Mouse (Mus musculus) adrenal gland, postnatal 25 days (tissue): ENCODE measurements around the gene Hist1h4j. TPM values are rescaled to one million over a fixed set of nuclear protein-coding genes. Genes with fewer than 3 reads are reported as not detected.

Source experiments
- DNase-seq: peaks from one replicate; pipeline ENCODE4 v3.0.0; 2021; ENCODE audit warnings: mixed read lengths
- total RNA-seq: library from RNA; stranded (reverse); gene quantifications from 2 replicates; pipeline ENCODE4 v1.2.3, GENCODE M21; 2021

Gene Hist1h4j
- total RNA-seq, 1 experiment from 2014 or later: 22.8 TPM

DNA sequence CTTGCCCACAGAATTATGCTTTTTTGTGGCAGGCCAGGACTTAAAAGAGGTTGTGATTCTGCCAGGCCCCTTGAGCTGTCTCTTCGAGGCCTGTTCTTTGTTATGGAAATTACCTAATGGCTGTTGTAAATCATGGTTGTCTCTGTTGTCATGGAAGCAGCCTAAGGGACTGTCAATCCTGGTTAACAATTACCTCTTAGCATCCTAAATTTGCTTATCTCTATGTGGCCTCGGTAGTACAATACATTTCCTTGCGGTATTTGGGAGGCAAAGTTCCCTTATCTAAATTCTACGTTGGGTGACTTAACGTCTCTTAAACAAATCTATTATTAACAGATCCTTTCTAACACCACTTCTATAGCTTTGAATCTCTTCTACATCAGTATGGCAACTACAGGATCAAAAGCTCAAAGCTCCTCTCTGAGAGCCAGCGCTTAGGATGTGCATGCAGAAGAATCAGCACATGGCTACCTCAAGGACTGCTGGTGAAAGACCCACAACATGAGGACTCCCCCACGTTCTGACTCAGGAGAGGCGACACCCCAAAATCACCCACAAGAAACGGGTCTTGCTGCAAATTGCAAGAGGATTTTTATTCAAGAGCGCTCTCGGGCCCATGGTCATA, 6.8 kb upstream of the Hist1h4j start:
- DNase-seq: no peak

DNA sequence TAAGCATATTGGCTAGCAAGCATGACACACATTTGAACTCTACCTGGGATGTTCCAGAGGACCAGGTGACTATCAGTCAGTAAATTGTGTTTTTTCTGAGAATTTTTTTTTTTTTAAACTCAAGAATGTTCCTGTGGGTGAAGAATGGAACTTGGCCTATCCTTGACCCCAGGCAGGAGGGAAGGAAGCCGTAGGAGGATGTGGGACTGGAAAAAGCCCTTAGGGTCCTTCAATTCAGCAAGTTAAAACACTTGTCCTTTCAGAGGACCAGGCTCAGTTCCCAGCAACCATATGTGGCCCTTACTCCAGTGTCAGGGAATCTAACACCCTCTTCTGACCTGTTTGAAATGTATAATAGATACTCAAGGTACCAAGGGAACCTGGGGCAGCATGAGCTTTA, 5.3 kb upstream of the Hist1h4j start:
- no peak for DNase-seq

DNA sequence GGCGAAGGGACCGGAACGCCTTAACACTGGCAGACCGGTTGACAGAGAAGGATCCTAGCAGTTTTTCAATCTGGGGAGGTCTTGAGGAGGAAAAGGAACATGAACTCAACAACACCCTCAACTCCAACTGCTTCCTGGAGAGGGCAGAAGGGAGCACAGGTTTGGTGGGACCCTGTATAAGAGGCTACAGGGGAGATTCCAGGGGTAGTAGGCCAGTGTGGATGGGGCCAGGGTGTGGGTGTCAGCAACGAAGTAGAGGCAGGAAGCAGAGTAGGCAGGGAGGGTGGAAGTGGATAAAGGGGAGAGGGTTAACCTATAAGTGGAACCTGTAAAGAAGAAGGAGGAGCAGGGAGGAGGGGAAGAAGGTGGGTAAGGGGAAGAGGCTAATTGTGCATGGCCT, 1.4 kb upstream of the Hist1h4j start:
- DNase-seq: no peak

DNA sequence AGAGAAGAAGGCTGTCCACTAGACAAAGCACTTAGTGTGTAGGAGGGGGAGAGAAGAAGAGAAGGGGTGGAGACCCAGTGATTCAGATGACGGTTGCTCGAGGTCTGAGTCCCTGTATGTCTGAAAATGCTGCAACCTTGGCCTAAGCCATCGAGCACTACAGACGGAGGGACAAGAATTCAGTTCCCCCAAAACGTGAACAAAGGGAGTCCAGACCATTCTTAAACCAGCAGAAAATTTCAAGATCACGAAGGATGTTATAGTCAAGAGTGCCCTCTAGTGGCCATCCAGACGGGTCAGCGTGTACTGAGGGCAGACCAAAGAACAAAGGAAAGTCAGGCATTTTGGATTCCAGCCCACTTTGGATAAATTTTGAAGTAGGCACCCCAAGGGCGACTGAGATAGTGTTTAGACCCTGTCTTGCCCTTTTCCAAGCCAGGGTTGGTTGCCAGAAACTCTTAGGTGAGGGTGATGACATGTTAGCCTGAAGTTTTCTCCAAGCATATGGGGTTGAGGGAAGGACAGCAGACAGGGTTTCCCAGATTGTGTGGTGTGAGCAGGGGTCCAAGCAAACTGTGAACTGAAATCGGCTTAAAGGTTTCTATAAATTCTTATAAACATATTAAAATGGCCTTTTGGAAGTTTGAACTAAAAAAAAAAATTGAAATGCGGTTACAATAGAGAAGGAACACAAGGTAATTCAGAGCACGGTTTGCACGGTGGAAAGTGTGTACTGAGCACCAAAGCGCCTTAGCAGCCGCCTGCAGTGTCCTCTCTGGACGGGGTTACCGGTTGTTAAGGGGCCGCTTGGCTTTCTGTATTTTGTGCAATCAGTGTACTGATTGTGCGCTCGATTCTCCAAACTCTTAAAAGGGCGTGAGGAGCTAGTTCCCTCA, 606 bp upstream of the Hist1h4j start:
- DNase-seq: peak; percentile 48

DNA sequence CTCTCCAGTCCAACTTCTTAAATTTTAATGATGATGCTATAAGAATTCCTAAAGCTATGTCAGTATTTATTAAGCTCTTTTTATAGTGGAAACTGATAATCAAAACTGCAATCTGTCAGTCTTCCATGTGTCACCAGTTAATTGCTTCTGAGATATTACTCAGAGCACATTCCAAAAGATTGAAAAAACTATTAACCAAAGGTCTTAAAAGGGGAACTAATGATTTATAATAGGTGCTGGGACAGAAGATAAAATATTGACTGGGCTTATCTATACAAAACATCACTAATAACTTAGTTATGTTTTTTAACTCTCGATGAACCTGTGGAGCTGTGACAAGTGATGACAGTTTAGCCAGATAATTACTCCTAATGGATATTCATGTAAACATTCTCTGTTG, 10.1 kb downstream of the Hist1h4j start:
- no peak for DNase-seq

DNA sequence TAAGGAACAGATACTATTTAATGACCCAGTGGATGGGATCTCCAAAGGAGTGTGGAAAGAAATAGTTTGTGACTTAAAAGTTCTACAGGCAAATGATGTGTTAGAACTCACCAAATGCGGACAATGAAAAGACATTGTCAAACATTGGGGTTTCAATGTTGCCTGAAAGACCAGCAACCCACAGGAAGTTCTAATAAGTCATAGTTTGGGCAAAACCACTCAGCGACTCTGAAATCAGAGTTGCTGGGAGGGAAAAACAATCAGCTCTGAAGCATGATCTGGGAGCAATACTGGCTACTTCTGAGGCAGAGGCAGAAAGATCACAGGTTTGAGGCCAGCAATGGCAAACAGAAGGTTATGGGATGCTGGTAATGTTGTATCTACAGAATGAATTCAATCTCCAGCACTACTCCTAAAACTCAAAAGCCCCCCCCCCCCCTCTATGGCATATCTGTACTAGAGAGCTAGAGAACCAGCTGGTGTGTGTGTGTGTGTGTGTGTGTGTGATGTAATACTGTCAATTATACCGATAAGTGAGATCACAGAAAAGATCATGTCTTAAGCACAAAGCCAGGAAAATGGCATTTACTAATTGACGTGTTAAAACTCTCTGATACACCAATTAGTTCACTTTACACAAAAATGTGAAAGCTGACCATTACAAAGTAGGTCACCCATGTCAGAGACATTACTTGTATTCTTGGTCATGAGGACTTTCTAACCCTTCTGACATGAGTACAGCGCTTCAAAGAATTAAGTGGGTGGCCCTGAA, 14.7 kb downstream of the Hist1h4j start:
- no peak for DNase-seq

DNA sequence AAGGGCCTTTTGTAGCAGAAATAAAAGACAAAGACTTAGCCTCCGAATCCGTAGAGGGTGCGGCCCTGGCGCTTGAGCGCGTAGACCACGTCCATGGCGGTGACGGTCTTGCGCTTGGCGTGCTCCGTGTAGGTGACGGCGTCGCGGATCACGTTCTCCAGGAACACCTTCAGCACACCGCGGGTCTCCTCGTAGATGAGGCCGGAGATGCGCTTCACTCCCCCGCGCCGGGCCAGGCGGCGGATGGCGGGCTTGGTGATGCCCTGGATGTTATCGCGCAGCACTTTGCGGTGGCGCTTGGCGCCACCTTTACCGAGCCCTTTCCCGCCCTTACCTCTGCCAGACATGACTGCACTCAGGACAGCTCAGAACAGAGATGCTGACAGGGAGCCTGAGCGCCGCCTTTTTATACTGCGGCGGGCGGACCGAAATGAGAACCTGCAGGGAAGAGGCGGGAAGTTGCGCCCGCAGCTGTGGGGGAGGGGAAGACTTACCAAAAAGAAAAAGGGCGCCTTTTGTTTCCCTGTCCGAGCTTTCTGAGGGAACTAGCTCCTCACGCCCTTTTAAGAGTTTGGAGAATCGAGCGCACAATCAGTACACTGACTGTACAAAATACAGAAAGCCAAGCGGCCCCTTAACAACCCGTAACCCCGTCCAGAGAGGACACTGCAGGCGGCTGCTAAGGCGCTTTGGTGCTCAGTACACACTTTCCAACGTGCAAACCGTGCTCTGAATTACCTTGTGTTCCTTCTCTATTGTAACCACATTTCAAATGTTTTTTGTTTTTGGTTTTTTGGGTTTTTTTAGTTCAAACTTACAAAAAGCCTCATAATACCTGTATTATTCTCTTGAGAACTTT, 15.5 kb downstream of the Hist1h4j start, which contains the start of gene Hist1h4k:
TSS of gene Hist1h4k (minus strand) at position 347 of the 859 bp plus-strand sequence.
- peak; percentile 84 for DNase-seq

DNA sequence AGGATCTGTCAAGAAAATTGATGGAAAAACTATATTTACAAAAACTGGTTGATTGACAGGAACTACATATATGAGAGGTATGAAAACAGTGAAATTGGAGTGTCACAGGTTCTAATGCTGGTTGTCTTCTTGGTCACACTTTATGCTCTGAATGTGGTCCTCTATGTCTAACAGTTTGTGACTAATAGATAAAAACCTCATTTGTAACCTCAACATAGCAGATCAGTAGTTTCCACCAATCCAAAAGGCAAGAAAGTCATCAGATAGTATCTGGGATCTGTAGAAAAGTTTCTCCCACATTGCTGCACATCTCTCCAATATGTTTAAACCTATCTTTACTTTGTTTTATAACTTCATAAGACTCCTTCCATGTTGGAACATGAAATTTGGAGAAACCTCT, 16.6 kb downstream of the Hist1h4j start:
- no peak for DNase-seq

DNA sequence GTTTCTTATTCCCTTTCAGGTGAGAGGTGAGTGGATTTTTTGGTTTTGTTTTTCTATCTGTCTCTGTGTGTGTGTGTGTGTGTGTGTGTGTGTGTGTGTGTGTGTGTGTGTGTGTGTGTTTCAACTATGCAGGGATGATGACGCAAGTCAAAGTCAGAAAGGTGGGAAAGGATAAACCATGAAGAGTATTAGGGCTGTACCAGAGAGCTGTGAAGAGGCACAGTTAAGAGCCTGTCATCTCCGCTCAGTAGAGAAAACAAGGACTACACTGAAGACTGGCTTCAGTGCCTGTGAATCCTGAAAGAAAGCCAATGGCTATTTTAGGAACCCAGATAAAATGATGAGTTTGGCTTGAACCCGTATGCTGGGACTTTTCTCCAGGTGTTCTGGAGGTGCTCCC, 17.0 kb downstream of the Hist1h4j start:
- no peak for DNase-seq

DNA sequence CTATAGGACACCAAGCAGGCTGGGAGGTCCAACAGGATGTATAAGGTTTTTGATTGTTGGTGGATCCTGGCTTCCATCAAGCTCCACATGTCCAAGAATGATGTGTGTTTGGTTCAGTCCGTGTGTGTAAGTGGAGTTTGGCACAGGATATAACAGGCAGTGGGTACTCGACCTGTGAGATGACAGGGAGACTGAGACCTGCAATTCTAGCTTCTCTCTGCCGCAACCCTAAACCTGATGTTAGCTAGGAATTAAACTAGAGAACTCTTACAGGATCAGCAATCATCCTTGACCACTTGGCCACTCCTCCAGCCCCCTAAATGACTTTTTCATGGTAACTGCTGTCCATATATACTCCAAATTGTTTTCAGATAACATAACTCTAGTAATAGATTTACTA, 17.5 kb downstream of the Hist1h4j start:
- no peak for DNase-seq

DNA sequence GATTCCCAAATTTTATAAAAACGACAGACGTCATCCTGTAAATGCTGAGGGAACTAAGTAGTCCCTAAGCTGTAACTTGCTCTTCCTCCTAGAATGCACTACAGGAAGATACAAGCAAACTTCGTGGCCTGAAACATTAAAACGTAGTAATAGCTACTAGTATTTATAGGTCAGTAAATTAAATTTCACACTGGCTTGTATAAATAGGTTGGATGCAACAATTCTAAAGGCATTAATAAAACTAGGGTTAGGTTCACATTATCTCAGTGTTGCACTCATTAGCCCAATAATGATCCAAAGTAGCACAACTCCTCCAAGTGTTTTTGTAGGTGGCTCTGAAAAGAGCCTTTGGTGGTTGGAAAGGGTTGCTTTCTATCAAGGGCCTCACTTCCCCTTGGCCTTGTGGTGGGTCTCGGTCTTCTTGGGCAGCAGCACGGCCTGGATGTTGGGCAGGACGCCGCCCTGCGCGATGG, 18.2 kb downstream of the Hist1h4j start:
- no peak for DNase-seq

DNA sequence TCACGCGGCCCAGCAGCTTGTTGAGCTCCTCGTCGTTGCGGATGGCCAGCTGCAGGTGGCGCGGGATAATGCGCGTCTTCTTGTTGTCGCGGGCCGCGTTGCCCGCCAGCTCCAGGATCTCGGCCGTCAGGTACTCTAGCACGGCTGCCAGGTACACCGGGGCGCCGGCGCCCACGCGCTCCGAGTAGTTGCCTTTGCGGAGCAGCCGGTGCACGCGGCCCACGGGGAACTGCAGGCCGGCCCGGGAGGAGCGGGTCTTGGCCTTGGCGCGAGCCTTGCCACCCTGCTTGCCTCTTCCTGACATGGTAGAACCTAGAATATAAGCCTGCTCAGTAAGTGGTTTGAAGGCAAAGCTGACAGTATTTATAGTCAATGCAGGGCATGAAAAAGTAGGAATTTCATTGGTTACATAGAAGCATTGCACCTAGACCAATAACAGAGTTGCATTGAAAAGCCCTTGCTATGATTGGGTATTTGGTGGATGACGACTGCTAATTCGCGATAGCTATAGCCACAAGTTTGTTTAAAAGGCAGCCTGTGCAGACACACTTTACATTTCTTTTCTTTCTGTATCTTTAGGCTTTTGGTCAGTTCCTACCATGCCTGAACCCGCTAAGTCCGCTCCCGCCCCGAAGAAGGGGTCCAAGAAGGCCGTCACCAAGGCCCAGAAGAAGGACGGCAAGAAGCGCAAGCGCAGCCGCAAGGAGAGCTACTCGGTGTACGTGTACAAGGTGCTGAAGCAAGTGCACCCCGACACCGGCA, 18.8 kb downstream of the Hist1h4j start, which contains the start of the genes Hist1h2ak and Hist1h2bn:
TSS of gene Hist1h2ak (minus strand) at position 304 of the 762 bp plus-strand sequence.
TSS of gene Hist1h2bn (plus strand) at position 600 of the 762 bp plus-strand sequence.
- DNase-seq: peak; percentile 18

DNA sequence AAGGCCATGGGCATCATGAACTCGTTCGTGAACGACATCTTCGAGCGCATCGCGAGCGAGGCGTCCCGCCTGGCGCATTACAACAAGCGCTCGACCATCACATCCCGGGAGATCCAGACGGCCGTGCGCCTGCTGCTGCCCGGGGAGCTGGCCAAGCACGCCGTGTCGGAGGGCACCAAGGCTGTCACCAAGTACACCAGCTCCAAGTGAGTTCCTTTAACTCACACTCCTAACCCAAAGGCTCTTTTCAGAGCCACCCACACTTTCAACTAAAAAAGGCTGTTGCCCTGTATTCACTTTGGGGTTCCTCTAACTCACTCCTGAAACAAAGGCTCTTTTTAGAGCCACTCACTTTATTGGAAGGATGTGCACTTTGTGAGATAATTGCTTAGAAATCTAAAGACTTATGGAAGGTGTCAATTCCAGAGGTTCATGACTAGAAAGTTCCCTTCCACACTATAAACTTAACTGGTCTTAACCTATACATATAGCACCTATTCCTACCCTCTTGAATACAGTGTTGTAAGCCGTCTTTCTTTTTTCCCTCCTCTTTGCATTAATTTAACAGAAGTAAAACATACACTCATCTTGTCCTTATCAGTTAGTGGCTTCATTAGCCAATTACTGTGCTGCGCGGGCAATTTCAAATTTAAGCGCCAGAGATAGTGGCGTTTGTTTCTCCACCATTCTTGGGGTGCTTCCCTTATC, 19.6 kb downstream of the Hist1h4j start:
- peak; percentile 41 for DNase-seq

DNA sequence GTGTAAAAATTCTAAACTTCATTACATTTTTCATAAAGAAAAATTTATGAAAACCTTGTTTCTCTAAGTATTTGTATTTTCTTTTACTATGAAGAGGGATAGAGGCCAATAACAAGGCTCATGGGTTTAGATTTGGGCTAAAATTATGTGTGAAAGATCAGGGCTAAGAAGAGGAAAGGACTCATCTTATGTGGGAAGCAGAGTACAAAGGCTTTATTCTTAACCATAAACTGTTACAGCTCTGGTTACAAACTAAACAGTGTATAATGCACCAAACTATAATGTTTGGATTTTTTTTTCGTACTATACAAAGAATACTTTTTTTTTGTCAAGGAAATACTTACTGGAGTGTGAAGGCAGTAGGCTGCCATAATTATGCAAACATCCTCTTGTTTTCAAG, 20.8 kb downstream of the Hist1h4j start:
- DNase-seq: no peak

DNA sequence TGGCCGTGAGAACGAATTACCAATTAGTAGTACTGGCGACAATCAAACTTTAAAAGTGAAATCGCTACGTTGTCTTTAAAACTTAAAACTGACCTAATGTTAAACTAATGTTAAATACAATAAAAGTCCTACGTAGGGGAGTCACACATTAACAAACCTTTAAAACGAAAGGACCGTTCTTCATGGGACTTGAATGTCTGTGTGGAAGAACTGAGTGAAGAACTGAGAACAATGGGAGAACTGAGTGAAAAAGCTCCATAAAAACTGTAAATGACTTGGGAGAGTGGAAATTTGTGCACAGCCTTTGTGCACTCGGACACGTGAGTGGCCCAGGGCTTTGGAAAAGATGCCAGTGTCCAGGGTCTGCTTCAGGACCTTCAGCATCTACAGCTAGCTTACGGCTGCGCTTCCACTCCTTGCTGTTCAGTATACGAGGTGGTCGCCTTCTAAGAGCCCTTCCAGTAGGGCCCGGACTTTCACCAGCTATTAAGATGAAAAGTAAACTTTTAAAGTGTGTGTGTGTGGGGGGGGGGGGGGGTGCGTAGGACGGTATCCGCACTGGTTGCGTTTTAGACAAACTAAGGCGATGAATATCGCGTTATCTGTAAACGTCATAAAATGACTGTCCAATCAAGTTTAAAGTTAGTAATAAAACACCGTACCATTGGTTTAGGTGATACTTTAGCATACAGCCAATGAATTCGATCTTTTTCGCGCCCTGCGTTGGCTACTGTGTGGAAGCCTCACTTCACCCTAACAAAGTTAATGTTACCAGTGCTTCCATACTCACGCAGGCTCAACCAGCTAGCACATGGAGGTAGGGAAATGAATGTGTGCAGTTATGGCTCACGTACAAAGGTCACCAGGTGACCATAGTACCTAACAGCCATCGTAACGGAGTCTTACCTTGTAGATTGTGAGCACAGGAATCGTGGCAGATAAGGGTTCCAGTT, 44.2 kb downstream of the Hist1h4j start:
- peak; percentile 58 for DNase-seq

DNA sequence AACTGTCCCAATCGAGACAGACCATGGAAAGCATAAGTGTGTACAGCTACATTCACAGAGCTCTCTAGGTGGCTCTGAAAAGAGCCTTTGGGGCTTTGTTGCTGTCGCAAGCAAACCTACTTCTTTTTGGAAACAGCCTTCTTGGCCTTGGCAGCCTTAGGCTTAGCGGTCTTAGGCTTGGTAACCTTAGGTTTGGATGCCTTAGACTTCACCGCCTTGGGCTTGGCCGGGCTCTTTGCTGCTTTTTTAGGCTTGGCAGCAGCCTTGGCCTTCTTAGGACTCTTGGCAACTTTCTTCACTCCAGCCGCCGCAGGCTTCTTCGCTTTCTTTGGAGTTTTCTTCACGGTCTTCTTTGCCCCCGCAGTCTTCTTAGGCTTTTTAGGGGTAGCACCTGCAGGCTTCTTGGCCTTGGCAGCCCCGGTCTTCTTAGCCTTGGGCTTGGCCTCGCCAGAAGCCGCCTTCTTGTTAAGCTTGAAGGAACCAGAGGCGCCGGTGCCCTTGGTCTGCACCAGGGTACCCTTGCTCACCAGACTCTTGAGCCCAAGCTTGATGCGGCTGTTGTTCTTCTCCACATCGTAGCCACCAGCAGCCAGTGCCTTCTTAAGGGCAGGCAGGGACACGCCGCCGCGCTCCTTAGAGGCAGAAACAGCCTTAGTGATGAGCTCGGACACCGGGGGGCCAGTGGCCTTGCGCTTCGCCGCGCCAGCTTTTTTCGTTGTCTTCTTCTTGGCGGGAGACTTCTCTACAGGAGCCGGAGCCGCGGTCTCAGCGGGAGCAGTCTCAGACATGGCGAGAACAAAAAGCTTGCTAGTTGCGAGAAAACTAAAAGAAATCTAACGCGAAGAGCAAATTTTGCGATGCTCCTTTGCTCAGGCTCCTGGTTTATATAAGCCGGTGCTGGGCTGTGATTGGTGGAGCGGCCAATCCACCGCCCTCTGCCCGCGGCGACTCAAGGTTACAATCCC, 45.2 kb downstream of the Hist1h4j start, which contains the start of gene Hist1h1b:
TSS of gene Hist1h1b (minus strand) at position 859 of the 965 bp plus-strand sequence.
- DNase-seq: peak; percentile 65

DNA sequence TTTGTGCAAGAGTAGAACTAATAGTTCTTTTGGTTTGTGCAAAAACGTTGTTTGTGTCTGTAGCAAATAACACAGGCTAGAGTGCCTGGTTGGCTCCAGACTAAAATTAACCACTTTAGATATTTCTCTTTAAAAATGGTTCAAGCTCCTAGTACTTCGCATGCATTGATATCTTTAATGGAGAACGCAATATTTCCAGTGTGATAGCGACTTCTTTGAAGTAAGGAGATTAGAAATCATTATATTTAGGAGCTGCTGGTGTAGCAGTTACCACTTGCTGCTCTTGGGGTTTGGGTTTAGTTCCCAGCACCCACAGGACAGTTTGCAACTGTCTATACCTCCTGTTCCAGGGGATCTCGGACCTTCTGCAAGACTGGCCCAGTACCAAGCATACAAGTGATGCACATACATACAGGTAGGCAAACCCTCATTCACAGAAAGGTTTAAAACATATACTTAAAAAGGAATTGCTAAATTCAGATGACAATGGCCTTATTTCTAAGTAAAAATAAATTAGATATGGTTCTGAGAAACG, 46.2 kb downstream of the Hist1h4j start:
- no peak for DNase-seq
